Mouse (Mus musculus): ENCODE results near the gene Inip.
"Not testable (repeated sequence)": the region's sequence is repeated elsewhere in the genome, so short reads cannot be mapped to it uniquely, and the experiment has no call there.

Gene Inip

DNA sequence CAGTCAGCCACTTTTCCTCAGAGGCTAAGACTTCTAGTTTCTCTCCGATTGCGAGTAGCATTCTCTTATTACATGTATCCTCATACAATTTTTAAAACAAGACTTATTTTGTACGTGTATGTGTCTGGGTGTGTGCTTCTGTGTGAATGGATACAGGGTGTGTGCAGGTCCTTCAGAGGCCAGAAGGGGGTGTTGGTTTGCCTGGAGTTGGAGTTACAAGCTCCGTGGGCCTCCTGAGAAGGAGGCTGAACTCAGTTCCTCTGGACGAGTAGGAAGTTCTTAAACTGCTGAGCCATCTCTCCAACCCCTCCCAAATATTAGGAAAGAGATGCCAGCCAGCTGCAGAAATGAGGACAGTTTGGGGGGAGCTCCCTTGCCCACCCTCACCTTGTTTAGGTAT lies 7.0 kb upstream of the Inip start:
- DNase-seq (ENCODE audit: low read depth, low spot score), result no peak

DNA sequence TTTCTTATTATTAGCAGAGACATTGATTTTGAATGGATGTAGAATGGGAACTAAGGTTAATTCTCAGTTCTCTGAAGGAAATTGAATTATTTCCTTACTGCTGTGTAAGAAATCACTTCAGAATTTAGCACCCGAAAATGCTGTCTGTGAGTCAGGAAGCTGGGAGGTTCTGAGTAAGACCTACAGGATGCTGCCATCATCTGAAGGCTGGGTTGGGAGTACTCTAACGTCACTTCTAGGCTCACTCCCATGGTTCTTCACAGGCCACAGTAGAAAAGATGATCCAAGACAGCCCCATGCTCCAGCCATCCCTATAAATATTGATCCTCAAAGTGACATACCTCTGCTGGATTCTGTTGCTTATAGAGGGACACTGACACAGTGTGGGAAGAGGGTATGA lies 6.1 kb upstream of the Inip start:
- DNase-seq (ENCODE audit: low read depth, low spot score), result no peak

DNA sequence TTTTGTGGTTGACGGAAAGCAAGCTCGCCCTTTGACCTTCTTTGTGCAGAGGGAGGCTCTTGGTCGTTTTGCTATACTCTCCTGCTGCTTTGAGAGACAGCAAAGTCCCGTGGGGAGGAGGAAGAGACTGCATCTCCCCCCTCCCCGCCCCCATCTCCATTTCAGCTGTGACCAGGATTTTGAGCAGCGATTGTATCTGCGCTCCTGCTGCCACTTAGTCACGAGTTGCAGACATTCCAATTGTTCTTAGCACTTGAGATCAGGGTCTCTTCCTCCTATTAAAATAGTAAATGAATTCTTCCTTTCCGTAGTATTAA lies 5.4 kb upstream of the Inip start:
- no peak for DNase-seq (ENCODE audit: low read depth, low spot score)

DNA sequence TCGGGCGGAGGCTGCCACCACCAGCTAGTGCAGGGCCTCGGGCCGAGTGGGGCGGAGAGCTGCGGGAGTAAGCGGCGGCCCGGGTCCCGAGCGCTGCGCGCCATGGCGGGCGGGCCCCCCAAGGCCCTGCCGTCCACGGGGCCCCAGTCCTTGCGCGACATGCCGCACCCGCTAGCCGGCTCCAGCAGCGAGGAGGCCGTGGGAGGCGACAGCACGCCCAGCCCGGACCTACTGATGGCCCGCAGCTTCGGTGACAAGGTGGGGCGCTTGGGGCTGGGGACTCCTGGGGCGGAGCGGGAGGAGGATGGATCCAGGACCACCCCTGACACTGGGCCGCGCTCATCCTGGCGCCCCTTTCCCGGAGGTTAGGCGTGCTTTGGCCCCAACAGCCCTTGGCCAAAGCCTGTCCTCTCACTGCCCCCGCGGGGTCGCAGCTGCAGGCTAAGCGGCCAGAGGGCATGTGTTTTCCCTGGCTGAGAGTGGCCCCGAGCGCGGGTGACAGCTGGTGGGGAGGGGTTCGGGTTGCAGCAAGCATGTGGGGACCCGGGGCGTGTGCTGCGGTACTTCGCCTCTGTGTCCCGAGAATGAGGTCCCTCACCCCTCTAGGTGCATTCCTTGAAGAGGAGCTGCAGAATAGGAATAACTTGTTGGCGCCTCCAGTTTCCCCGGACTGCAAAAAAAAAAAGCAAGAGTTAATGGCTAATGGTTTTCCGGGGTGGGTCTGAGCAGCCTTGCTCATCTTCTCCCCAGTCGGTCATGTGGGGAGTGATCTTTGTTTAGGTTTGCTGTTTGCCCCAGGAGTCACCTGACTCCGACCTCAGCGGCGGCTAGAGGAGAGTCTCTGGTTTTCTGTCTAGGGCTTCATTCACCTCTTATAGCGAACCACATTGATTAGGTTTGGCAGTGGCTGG lies 4.8 kb upstream of the Inip start:
- DNase-seq (ENCODE audit: low read depth, low spot score), result no peak

DNA sequence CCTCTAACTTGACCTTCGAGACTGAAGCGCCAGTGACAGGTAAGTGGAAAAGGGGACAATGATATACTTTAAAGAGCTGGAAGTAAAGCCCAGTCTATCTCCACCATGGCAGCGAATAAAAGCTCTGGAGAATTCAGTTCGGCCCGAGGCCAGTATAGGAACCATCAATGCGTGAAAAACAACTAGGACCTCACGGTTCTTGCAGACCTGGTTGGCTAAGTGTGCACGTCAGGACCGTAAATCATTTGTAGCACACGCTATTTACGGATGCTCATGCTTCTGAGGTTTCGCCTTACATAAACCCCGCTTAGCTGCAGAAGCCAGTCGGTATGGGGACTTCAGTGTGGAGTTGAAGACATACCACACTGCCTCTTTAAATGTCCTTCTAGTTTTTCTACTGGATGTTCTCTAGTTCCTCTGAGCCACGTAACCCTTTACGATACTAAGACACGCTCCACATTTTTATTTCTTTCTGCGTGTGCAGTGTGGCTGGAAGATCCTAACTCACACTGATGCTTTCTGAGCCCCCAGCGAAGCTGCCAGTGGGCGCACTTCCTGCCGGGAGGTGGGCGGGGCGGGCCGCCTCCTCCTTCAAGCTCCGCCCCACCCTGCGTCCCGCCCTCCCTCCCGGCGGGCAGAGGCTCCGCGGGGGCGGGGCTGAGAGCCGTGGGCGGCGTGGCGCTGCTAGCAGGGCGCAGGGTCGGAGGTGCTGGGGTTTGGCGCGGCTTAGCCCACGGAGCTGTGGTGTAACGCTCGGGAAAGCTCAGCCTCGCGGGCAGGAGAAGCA lies 4.0 kb upstream of the Inip start, which contains the start of gene Snx30:
Gene Snx30 (plus strand): TSS at position 660 of the 787 bp plus-strand sequence.
- DNase-seq (ENCODE audit: low read depth, low spot score), result peak; percentile 78

- no peak for DNase-seq (ENCODE audit: low read depth, low spot score)
Measured at GRCm38 (mm10) chr4:59804754-59805153, 3.4 kb upstream of the Inip start.

- DNase-seq (ENCODE audit: low read depth, low spot score), result no peak
Measured at GRCm38 (mm10) chr4:59803358-59803757, 2.0 kb upstream of the Inip start.

GRCm38 (mm10) chr4:59802792-59803191 lies 1.4 kb upstream of the Inip start:
- DNase-seq (ENCODE audit: low read depth, low spot score), result no peak

GRCm38 (mm10) chr4:59802107-59802506 lies 718 bp upstream of the Inip start:
- no peak for DNase-seq (ENCODE audit: low read depth, low spot score)

DNA sequence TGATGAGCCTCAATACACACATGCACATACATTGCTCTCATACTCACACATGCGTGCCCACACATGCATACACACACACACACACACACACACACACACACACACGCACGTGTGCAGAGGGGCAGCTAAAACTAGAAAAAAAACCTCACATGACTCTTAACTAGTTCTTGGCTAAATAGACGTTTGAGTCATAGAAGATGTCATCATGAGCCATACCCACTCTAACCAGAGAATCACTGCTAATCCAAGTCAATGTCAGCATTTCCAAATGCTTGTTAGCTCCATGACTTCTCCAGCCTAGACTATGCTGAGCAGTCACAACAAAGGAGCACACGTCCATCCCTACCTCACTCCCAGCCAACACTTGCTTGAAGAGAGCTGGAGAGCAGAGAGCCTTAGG lies 1.2 kb downstream of the Inip start:
- DNase-seq (ENCODE audit: low read depth, low spot score), result no peak

DNA sequence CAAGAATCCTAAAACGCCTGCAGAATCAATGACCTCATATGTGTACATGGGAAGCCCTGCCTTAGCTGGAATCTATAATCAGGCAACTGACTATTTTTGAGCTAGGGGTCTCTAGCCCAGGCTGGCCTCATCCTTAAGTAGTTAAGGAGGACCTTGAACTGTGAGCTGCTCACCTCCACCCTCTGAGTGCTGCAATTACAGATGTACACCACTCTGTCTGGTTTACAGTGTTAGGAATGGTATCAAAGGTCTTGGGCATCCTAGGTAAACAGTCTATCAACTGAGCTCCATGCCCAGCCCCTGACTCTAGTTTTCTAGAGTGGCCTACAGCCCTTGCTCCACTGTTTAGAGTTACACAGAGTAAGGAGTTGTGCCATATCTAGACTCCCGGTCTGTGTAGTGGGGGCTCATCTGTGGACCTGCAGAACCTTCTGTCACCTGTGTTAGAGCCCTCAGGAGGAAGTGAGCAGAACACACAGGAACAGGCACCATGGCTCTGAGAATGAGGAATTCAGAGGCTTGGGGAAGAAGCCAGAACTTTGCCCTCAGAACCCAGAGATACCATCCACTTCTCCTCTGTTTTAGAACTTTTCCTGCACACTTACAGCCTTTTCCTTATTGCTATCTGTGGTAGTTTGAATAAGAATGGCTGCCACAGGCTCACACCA lies 5.5 kb downstream of the Inip start:
- no peak for DNase-seq (ENCODE audit: low read depth, low spot score)

GRCm38 (mm10) chr4:59794116-59794515 lies 7.3 kb downstream of the Inip start:
- no peak for DNase-seq (ENCODE audit: low read depth, low spot score)

GRCm38 (mm10) chr4:59793626-59794025 lies 7.8 kb downstream of the Inip start:
- not testable (repeated sequence) for DNase-seq (ENCODE audit: low read depth, low spot score)

DNA sequence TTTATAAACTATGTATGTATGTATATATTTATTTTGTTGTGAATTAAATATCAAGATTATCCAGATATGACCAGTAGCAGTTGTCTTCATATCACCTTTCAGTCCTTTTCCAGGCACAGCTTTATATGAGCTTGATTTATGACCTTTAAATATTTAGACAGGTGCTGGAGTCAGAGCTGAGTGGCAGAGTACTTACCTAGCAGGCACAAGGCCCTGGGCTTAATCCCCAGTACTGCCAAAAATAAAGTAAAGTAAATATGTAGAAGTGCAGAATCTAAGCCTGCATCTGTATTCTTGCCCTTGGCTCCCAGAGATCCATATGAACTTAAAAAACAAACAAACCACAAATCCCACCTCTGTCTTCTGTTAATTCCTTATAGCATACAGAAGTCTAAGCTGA lies 12.4 kb downstream of the Inip start:
- no peak for DNase-seq (ENCODE audit: low read depth, low spot score)

GRCm38 (mm10) chr4:59787126-59787525 lies 14.3 kb downstream of the Inip start:
- DNase-seq (ENCODE audit: low read depth, low spot score), result no peak

GRCm38 (mm10) chr4:59786661-59787060 lies 14.7 kb downstream of the Inip start:
- DNase-seq (ENCODE audit: low read depth, low spot score), result peak; percentile 57

GRCm38 (mm10) chr4:59785412-59785811 lies 16.0 kb downstream of the Inip start:
- DNase-seq (ENCODE audit: low read depth, low spot score), result no peak

GRCm38 (mm10) chr4:59783685-59784279 lies 17.6 kb downstream of the Inip start:
- peak; percentile 99 for DNase-seq (ENCODE audit: low read depth, low spot score)

GRCm38 (mm10) chr4:59782853-59783684 lies 18.3 kb downstream of the Inip start:
- peak; percentile 34 for DNase-seq (ENCODE audit: low read depth, low spot score)

- no peak for DNase-seq (ENCODE audit: low read depth, low spot score)
Measured at GRCm38 (mm10) chr4:59780568-59780967, 20.8 kb downstream of the Inip start.

- DNase-seq (ENCODE audit: low read depth, low spot score), result no peak
Measured at GRCm38 (mm10) chr4:59777828-59778227, 23.6 kb downstream of the Inip start.

Measured in forelimb bud, embryonic 11.5 days (tissue).